ENCODE assay signal across 8 mouse cellular contexts in genomic region chr6:83161442-83161841, GRCm38 (mm10). TPM values are rescaled to one million over a fixed set of nuclear protein-coding genes. Genes with fewer than 3 reads are reported as not detected.
A peak's percentile ranks its signal among the peaks of the same experiment; 100 is the strongest.
DNase-seq lines count a peak whose midpoint lies in the region; ATAC-seq and TF ChIP-seq lines count a peak whose summit lies in the region.

No protein-coding gene starts in this region.

- intact Hi-C loops in left cerebral cortex, postnatal 4 days (cut with DNase I), result no loop called here

- WGBS in heart, embryonic 12.5 days, result 8% methylated on average over 19 of the region's 19 CpGs
- WGBS in hindbrain, embryonic 10.5 days, result 7% methylated on average over 19 of the region's 19 CpGs
- 8% methylated on average over 19 of the region's 19 CpGs for WGBS in liver, embryonic 15.5 days (ENCODE audit: insufficient replicate concordance)

- no peak overlapping the region for H3K27ac ChIP-seq in heart, embryonic 12.5 days (ENCODE audit: poor library complexity, severe bottlenecking)
- H3K27ac ChIP-seq in ES-Bruce4 (ENCODE audit: insufficient read depth, low read length), result no peak overlapping the region
- peak overlapping the region; percentile 14; the same call in 1 of the 2 replicates for H3K27ac ChIP-seq in hindbrain, embryonic 10.5 days
- no peak overlapping the region for H3K27ac ChIP-seq in liver, embryonic 15.5 days (replicated peaks)

- peak overlapping the region; percentile 39 for H3K4me3 ChIP-seq in heart, embryonic 12.5 days
- peak overlapping the region; percentile 64 for H3K4me3 ChIP-seq in ES-Bruce4 (ENCODE audit: low read depth, low read length)
- peak overlapping the region; percentile 46 for H3K4me3 ChIP-seq in hindbrain, embryonic 10.5 days
- peak overlapping the region; percentile 42 for H3K4me3 ChIP-seq in liver, embryonic 15.5 days (replicated peaks)

- H3K36me3 ChIP-seq in heart, embryonic 12.5 days, result no peaks in the 10 kb centered on the region
- H3K36me3 ChIP-seq in ES-Bruce4 (ENCODE audit: control insufficient read depth, insufficient read depth, low read length, poor library complexity, severe bottlenecking), result no peaks in the 10 kb centered on the region
- H3K36me3 ChIP-seq in hindbrain, embryonic 10.5 days, result no peaks in the 10 kb centered on the region
- no peaks in the 10 kb centered on the region for H3K36me3 ChIP-seq in liver, embryonic 15.5 days (replicated peaks)

- H3K4me1 ChIP-seq in heart, embryonic 12.5 days (replicated peaks), result peaks cover 18% of the 10 kb centered on the region
- H3K4me1 ChIP-seq in ES-Bruce4 (ENCODE audit: control insufficient read depth, insufficient read depth, low read length), result no peaks in the 10 kb centered on the region
- H3K4me1 ChIP-seq in hindbrain, embryonic 10.5 days (replicated peaks), result peaks cover 40% of the 10 kb centered on the region
- H3K4me1 ChIP-seq in liver, embryonic 15.5 days (replicated peaks), result peaks cover 23% of the 10 kb centered on the region

- peaks cover 30% of the 10 kb centered on the region for H3K27me3 ChIP-seq in heart, embryonic 12.5 days (replicated peaks)
- H3K27me3 ChIP-seq in ES-Bruce4 (ENCODE audit: control insufficient read depth, insufficient read depth, low read length, poor library complexity, severe bottlenecking), result no peaks in the 10 kb centered on the region
- peaks cover 34% of the 10 kb centered on the region for H3K27me3 ChIP-seq in hindbrain, embryonic 10.5 days (ENCODE audit: insufficient read depth, poor library complexity, severe bottlenecking)
- H3K27me3 ChIP-seq in liver, embryonic 15.5 days, result peaks cover 62% of the 10 kb centered on the region

- peak overlapping the region; percentile 73 for H3K4me2 ChIP-seq in heart, embryonic 12.5 days
- peak overlapping the region; percentile 68 for H3K4me2 ChIP-seq in liver, embryonic 15.5 days

- TF ChIP-seq EP300 in ES-Bruce4 (IDR thresholded peaks at IDR 0.05; ENCODE audit: insufficient read depth, low read depth, low read length), result no peak

- DNase-seq in heart, adult 18-20 months, result no peak
- no peak for DNase-seq in hindbrain, embryonic 10.5 days (ENCODE audit: low spot score)
- no peak for DNase-seq in cerebellum, adult 11-12 months
- no peak for DNase-seq in left cerebral cortex, postnatal 4 days
- no peak for DNase-seq in right cerebral cortex, postnatal 14 days

- no peaks in the 10 kb centered on the region for H3K9me3 ChIP-seq in heart, embryonic 12.5 days (replicated peaks)
- no peaks in the 10 kb centered on the region for H3K9me3 ChIP-seq in ES-Bruce4 (replicated peaks; ENCODE audit: control insufficient read depth, insufficient read depth, low read length, poor library complexity, severe bottlenecking)
- H3K9me3 ChIP-seq in hindbrain, embryonic 10.5 days, result no peaks in the 10 kb centered on the region
- H3K9me3 ChIP-seq in liver, embryonic 15.5 days (replicated peaks), result no peaks in the 10 kb centered on the region

- peak overlapping the region; percentile 39 for H3K9ac ChIP-seq in heart, embryonic 12.5 days
- peak overlapping the region; percentile 56 for H3K9ac ChIP-seq in ES-Bruce4 (ENCODE audit: low read depth, poor library complexity, severe bottlenecking)
- no peak overlapping the region for H3K9ac ChIP-seq in liver, embryonic 15.5 days

- no peak for ATAC-seq in heart, embryonic 12.5 days (ENCODE audit: insufficient number of reproducible peaks, low FRiP score)
- no peak for ATAC-seq in liver, embryonic 15.5 days (ENCODE audit: insufficient read depth)

- no peak for TF ChIP-seq CTCF in ES-Bruce4 (IDR thresholded peaks at IDR 0.05; ENCODE audit: low read depth, low read length)

- TF ChIP-seq POLR2A in ES-Bruce4 (IDR thresholded peaks at IDR 0.05; ENCODE audit: insufficient read depth, low read length), result no peak

RNA-seq across cellular contexts. Expression of gene Dctn1, which starts 4.3 kb away (rescaled TPM):
- polyA plus RNA-seq in heart, embryonic 12.5 days (2016; fragmentation: Nextera tagmentation; extraction: Ambion mirVana), result 86.9 and 89.0 TPM in 2 replicates
- 100 to 1,000 TPM; 130 to 133 TPM for total RNA-seq in heart, adult 18-20 months (2021)
- polyA plus RNA-seq in ES-Bruce4 (2011; ENCODE audit: insufficient read depth, insufficient read length, low read depth, missing spikeins), result 41.5 and 52.4 TPM in 2 replicates
- polyA plus RNA-seq in hindbrain, embryonic 10.5 days (2016; fragmentation: Nextera tagmentation; extraction: Ambion mirVana), result 121 and 140 TPM in 2 replicates
- 24.1 and 26.7 TPM in 2 replicates for polyA plus RNA-seq in liver, embryonic 15.5 days (2015; fragmentation: Nextera tagmentation; extraction: Ambion mirVana)
- 100 to 1,000 TPM; 319 to 327 TPM for total RNA-seq in left cerebral cortex, postnatal 4 days (2021)

RNA-seq across cellular contexts. Expression of gene 1700003E16Rik, which starts 5.2 kb away (rescaled TPM):
- polyA plus RNA-seq in heart, embryonic 12.5 days (2016; fragmentation: Nextera tagmentation; extraction: Ambion mirVana), result 0.17 and 0.39 TPM in 2 replicates
- under 1 TPM; 0.12 to 0.18 TPM for total RNA-seq in heart, adult 18-20 months (2021)
- not detected in 2 replicates for polyA plus RNA-seq in ES-Bruce4 (2011; ENCODE audit: insufficient read depth, insufficient read length, low read depth, missing spikeins)
- 3.1 and 6.0 TPM in 2 replicates for polyA plus RNA-seq in hindbrain, embryonic 10.5 days (2016; fragmentation: Nextera tagmentation; extraction: Ambion mirVana)
- polyA plus RNA-seq in liver, embryonic 15.5 days (2015; fragmentation: Nextera tagmentation; extraction: Ambion mirVana), result 0.10 and 0.17 TPM in 2 replicates
- total RNA-seq in left cerebral cortex, postnatal 4 days (2021), result 10 to 100 TPM; 13.3 to 16.9 TPM

RNA-seq across cellular contexts. Expression of gene Wdr54, which starts 5.2 kb away (rescaled TPM):
- 4.2 and 6.8 TPM in 2 replicates for polyA plus RNA-seq in heart, embryonic 12.5 days (2016; fragmentation: Nextera tagmentation; extraction: Ambion mirVana)
- total RNA-seq in heart, adult 18-20 months (2021), result 1 to 10 TPM; 1.6 to 1.8 TPM
- polyA plus RNA-seq in ES-Bruce4 (2011; ENCODE audit: insufficient read depth, insufficient read length, low read depth, missing spikeins), result 7.3 and 7.9 TPM in 2 replicates
- 14.2 and 15.9 TPM in 2 replicates for polyA plus RNA-seq in hindbrain, embryonic 10.5 days (2016; fragmentation: Nextera tagmentation; extraction: Ambion mirVana)
- 0.35 and 0.59 TPM in 2 replicates for polyA plus RNA-seq in liver, embryonic 15.5 days (2015; fragmentation: Nextera tagmentation; extraction: Ambion mirVana)
- total RNA-seq in left cerebral cortex, postnatal 4 days (2021), result 10 to 100 TPM; 20.1 to 24.3 TPM

RNA-seq across cellular contexts. Expression of gene Rtkn, which starts 26.2 kb away (rescaled TPM):
- polyA plus RNA-seq in heart, embryonic 12.5 days (2016; fragmentation: Nextera tagmentation; extraction: Ambion mirVana), result 20.3 and 22.0 TPM in 2 replicates
- total RNA-seq in heart, adult 18-20 months (2021), result 1 to 10 TPM; 3.5 to 5.9 TPM
- polyA plus RNA-seq in ES-Bruce4 (2011; ENCODE audit: insufficient read depth, insufficient read length, low read depth, missing spikeins), result 10.4 and 10.5 TPM in 2 replicates
- 40.5 and 46.4 TPM in 2 replicates for polyA plus RNA-seq in hindbrain, embryonic 10.5 days (2016; fragmentation: Nextera tagmentation; extraction: Ambion mirVana)
- polyA plus RNA-seq in liver, embryonic 15.5 days (2015; fragmentation: Nextera tagmentation; extraction: Ambion mirVana), result 12.1 and 17.9 TPM in 2 replicates
- total RNA-seq in left cerebral cortex, postnatal 4 days (2021), result 10 to 100 TPM; 12.3 to 15.2 TPM

RNA-seq across cellular contexts. Expression of gene Ino80b, which starts 36.2 kb away (rescaled TPM):
- polyA plus RNA-seq in heart, embryonic 12.5 days (2016; fragmentation: Nextera tagmentation; extraction: Ambion mirVana), result 11.1 and 12.1 TPM in 2 replicates
- total RNA-seq in heart, adult 18-20 months (2021), result 10 to 100 TPM; 11.9 to 15.7 TPM
- polyA plus RNA-seq in ES-Bruce4 (2011; ENCODE audit: insufficient read depth, insufficient read length, low read depth, missing spikeins), result 9.0 and 11.6 TPM in 2 replicates
- polyA plus RNA-seq in hindbrain, embryonic 10.5 days (2016; fragmentation: Nextera tagmentation; extraction: Ambion mirVana), result 19.8 and 22.8 TPM in 2 replicates
- polyA plus RNA-seq in liver, embryonic 15.5 days (2015; fragmentation: Nextera tagmentation; extraction: Ambion mirVana), result 5.0 and 5.3 TPM in 2 replicates
- total RNA-seq in left cerebral cortex, postnatal 4 days (2021), result 10 to 100 TPM; 24.9 to 26.4 TPM
